Mouse (Mus musculus): ENCODE measurements around the gene Rapsn. TPM values are rescaled to one million over a fixed set of nuclear protein-coding genes. Genes with fewer than 3 reads are reported as not detected.

Gene Rapsn
- total RNA-seq, 1 experiment from 2014 or later = 0.47 TPM

DNA sequence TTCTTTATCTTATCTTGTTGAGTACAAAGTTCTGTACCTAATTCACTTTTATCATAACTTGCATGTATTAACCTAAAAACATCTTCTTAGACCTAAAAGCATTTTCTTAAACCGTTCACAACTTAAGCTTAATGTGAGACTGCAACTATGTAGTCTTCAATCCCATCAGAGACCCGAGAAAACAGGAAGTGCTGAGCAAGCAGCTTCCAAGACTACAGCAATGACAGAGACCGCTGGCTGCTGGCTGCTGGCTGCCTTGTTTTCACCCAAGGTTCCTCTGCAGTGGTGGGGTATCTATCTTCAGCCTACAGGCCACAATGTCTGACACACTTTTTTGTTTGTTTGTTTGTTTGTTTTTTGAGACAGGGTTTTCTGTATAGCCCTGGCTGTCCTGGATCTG is 16.5 kb downstream of the Rapsn start:
- ATAC-seq (ENCODE audit: extremely low read depth, insufficient number of reproducible peaks, low FRiP score, poor library complexity, severe bottlenecking) = no peak

DNA sequence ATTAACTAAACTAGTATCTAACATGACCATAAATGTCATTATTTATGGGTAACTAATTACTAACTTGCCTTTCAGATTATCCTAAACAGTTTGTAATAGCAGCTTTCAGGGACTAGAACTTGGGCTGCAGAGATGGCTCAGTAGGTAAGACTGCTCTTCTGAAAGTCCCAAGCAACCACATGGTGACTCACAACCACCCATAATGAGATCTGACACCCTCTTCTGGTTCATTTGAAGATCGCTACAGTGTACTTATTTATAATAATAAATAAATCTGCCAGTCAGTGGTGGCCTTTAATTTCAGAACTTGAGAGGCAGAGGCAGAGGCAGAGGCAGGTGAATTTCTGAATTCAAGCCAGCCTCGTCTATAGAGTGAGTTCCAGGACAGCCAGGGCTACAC is 17.3 kb downstream of the Rapsn start:
- ATAC-seq (ENCODE audit: extremely low read depth, insufficient number of reproducible peaks, low FRiP score, poor library complexity, severe bottlenecking) = no peak

DNA sequence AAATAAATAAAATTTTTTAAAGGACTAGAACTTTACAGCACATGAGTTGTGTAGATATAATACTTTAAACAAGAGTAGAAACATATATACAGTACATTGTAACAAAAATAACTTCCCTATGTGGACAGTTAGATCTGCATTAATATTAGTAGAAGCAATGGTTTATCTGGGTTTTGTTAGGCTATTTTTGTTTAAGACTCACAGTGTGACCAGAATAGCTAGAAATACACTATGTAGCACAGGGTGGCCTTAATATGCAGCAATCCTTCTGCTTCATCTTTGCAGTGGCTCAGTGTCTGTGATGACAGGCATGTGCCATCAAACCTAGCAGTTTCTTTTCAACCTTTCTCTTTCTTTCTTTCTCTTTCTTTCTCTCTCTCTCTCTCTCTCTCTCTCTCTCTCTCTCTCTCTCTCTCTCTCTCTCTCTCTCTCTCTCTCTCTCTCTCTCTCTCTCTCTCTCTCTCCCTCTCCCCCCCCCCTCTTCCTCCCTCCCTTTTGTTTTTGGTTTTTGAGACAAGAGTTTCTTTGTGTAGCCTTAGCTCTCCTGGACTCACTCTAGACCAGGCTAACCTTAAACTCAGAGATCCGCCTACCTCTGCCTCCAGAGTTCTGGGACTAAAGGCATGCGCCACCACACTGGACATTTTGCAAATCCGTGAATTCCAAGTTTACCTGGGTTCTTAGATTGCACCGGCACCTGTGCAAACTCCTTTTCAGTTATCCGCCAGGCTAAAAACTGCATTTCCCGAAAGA is 17.9 kb downstream of the Rapsn start:
- no peak for ATAC-seq (ENCODE audit: extremely low read depth, insufficient number of reproducible peaks, low FRiP score, poor library complexity, severe bottlenecking)

DNA sequence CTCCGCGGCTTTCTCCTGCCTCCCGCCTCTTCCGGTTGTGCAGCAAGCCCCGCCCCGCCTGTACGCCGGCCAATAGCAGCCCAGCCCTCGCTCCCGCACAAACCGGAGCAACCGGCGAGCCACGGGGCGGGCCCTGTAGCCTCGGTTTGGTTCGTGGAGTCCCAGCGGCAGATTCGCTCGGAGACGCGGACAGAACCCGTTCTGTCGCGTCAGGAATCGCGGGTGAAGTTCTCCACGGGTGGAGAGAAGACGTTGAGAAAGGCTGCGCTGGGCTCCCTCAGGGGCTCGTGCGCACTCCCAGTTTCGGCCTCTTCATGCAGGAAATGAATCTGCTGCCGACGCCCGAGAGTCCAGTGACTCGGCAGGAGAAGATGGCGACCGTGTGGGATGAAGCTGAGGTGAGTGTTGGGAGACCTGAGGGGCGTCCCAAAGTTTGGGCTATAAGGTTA is 18.5 kb downstream of the Rapsn start, which contains the start of gene Psmc3:
TSS of gene Psmc3 (plus strand) at position 76 of the 449 bp plus-strand sequence.
- ATAC-seq (ENCODE audit: extremely low read depth, insufficient number of reproducible peaks, low FRiP score, poor library complexity, severe bottlenecking) = peak; percentile 95

DNA sequence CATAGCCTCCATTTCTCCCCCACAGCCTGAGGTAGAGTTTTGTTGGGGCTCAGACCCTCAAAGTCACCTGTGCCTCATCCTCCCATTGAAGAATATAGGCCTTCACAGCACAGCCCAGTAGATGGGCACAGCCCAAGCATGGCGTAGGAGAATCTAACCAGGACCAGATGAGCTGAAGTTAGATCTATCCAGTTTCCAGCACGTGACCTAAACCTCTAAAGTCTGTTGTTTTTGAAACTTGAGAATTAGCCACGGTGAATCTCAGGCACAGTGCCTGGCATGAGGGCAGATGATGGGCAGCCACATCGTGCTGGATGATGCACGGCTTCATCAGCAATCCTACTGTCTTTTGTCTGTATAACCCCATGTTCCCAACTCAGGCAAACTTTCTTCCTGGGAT is 23.0 kb downstream of the Rapsn start:
- ATAC-seq (ENCODE audit: extremely low read depth, insufficient number of reproducible peaks, low FRiP score, poor library complexity, severe bottlenecking) = no peak

DNA sequence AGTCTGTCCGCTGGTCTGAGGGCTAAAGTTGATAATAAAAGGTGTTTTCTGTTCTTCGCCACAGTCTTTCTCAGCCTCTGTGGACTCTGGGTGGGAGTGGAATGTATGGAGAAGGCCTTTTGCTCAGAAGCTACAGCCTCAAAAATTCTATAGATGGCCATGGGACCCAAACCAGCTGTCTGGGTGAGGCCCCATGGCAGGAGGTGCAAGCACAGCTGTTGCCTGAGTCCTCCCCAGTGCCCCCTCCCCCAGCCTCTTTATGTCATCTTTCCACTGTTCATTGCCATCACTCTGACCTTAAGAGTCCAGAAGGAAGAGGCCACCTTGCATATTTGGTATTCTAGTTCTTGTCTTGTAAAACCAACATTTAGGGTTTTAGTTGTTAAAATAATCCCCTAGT is 24.0 kb downstream of the Rapsn start:
- no peak for ATAC-seq (ENCODE audit: extremely low read depth, insufficient number of reproducible peaks, low FRiP score, poor library complexity, severe bottlenecking)

DNA sequence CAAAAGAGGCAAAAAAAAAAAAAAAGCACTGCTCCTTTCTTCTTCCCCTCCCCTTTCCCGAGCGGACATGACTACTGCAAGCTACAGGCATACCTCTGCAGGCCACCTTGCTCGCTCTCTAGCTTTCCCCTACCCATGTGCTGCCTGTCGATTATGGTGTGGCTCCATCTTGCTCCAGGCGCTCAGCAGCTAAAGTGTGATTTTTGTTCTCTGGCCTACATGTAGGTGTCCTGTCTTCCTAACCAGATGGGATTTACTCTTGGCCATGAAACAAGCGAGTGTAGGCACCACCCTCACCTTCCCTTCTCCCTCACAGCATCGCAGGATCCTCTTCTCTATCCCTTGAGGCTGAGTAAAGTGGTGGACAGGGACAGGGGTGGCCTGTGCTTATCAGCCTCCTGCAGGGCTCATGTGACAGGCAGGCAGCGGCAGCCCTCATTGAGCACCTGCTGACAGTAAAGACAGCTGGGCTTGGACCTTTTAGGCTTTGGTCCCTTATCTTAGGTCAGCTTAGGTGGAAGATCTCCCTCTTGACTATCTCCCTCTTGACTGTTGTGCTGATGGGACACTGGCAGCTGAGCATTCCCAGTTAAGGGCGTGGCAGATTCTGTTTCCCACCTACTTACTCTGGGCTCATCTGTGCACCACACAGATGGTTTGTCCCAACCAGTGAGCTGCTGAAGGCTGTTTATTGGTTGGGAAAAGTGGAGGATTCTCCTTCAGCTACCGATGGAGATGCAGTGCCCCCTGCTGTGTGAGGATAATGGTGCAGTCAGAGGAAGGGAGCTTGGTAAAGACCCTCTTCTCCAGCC is 25.3 kb downstream of the Rapsn start:
- ATAC-seq (ENCODE audit: extremely low read depth, insufficient number of reproducible peaks, low FRiP score, poor library complexity, severe bottlenecking) = no peak

DNA sequence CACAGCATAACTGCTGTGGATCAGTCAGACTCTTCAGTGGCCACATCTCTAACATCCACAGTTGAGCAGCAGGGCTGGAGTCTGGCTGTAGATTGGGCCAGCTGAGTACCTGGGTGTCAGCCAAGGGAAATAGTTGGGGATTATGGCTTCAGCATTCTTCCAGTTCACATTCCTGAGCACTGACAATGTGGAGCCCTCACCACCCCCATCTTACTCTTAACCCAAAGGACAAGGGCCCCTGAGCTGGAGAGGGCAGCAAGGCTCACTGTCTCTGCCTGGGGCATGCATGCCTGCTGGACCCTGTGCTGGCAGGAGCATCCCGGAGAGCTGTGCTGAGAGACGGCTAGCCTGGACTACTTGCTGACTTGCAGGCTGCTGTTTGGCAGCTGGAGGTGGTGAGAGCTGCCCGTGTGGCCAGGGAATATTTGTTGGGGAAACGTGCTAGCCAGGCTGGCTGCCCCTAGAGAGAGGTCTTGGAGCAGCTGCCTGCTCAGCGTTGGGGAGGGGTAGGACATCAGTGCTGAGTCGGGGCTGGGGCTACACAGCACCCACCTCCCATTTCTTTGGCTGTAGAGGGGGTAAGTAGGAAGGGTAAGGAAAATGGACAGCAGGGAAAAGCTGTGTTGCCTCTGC is 26.5 kb downstream of the Rapsn start:
- no peak for ATAC-seq (ENCODE audit: extremely low read depth, insufficient number of reproducible peaks, low FRiP score, poor library complexity, severe bottlenecking)

DNA sequence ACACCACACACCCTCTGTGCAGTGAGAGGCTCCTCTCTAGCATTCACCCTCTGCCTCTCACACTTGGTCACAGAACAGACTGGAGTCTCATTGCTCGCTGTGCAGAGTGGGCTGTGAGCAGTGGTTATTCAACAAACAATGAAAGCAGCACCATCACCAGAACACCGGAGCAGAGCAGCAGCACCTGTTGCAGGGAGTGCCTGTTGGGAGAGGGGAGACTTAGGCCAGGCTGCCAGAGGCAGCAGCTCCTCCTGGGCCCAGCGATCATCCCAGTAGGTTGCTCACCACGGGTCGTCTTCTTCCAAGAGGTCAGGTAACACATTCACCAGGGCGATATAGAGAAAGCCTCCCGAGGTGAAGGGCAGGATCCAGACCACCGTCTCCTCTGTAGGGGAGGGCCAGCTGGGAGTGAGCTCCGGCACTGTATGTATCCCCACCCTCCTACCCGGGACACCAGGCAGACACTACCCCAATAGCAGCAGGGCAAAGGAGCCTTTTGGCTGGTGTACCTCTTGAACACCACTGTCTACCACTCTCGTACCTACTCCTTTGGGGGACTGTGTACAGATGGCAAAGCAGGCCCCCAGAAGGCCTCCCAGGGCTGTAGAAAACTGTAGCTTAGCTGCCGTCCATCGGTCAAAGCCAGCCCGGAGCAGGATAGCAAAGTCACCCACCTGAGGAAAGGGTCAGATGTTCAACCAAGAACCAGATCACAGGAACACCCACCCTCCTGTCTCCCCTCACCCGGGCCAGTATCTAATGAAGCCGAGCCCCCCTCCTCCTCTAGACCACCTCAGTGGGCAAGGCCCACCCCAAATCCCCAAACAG is 27.6 kb downstream of the Rapsn start:
- no peak for ATAC-seq (ENCODE audit: extremely low read depth, insufficient number of reproducible peaks, low FRiP score, poor library complexity, severe bottlenecking)

DNA sequence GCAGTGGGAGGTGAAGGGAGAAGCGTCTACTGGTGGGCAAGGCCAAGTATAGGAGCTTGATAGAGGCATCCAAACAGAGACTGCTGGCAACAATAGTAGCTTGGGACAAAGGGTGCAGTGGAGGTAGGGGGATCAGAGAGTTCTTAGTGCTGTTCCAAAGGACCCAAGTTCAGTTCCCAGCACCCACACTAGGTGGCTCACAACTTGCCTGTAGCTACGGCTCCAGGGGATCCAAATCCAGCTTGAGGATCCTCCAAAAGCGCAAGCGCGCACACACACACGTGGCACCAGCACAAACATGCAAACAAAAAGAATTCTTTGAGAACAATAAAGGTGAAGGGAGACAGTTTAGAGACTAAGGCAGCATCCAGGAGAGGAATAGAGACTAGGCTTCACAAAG is 28.8 kb downstream of the Rapsn start:
- no peak for ATAC-seq (ENCODE audit: extremely low read depth, insufficient number of reproducible peaks, low FRiP score, poor library complexity, severe bottlenecking)

DNA sequence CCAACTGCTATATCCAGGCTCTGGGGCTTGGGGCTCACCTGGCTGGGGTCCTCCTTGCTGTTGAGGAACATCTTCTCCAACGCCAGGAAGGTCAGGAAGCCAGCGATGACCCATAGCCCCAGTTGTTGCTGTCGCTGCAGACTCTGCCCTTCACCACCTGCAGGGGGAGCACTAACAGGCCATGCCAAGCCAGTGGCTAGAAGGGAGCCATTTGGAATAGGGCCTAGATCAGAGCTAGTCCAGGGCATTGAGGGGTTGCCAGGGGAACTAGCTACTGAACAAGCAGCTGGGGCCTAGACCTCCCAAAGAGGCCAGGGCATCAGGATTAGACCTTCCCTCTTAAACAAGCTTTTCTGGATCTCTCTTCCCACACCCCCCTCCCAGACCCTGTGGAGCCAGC is 30.1 kb downstream of the Rapsn start:
- peak; percentile 24; the same call in 1 of the 2 replicates for ATAC-seq (ENCODE audit: extremely low read depth, insufficient number of reproducible peaks, low FRiP score, poor library complexity, severe bottlenecking)

DNA sequence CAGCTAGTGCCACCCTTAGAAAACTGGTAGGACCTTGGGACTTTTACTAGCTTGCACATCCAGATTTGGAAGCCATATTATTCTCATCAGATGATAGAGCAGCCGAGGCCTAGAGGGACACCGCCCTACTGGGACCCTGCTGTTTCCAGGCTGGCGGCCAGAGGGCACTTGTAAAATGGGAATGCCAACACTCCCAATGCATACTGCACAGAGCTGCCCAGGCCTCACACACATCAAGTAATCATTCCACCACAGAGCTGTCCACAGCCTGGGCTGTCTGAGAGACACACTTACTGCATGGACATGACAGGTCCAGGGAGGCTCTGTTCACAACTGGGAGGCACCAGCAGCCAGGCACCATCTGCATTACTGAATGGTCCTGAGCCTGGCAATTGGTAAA is 31.0 kb downstream of the Rapsn start:
- ATAC-seq (ENCODE audit: extremely low read depth, insufficient number of reproducible peaks, low FRiP score, poor library complexity, severe bottlenecking) = no peak

DNA sequence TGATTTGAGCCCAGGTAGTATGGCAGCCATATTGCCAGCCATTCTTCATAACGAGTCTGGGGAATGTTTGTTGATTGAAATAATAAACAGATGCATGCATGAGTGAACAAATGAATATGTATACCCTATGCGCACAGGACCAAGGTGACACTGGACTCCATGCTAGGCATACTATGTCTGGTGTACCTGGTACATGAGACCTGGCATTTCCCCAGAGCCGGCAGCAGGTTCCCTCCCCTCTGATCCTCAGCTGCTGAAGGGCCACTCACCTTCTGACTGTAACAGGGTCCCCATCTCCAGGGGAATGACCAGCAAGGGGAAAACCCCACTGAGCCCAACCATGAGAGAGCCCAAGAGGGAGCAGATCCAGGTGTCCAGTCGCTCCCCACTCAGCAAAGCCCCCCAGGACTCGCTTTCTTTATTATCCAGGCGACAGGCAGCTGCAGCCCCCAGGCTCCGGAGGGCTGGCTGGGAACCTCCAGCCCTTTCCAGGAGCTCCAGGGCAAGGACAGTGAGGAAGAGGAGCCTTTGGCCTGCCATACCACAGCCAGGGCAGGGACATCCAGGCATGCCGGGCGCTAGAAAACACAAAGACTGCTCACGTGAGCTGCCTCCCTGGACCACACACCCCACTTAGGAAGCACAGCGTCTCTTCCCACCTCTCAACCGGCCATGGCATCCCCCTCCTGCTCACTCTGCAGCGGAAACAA is 32.9 kb downstream of the Rapsn start:
- no peak for ATAC-seq (ENCODE audit: extremely low read depth, insufficient number of reproducible peaks, low FRiP score, poor library complexity, severe bottlenecking)

DNA sequence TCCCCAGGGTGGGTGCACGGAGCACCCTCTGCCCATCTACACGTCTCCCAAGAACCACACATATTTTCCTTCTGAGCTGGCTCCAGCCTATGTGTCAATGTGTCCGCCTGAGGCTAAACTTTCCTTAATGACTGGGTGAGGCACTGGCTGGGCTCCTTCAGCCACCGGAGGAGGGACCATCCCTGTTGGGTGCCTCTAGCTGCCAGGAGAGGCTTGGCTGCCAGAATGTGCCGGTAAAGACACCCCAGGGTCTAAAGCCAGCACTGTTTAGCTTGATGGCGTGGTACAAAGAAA is 33.4 kb downstream of the Rapsn start:
- no peak for ATAC-seq (ENCODE audit: extremely low read depth, insufficient number of reproducible peaks, low FRiP score, poor library complexity, severe bottlenecking)

DNA sequence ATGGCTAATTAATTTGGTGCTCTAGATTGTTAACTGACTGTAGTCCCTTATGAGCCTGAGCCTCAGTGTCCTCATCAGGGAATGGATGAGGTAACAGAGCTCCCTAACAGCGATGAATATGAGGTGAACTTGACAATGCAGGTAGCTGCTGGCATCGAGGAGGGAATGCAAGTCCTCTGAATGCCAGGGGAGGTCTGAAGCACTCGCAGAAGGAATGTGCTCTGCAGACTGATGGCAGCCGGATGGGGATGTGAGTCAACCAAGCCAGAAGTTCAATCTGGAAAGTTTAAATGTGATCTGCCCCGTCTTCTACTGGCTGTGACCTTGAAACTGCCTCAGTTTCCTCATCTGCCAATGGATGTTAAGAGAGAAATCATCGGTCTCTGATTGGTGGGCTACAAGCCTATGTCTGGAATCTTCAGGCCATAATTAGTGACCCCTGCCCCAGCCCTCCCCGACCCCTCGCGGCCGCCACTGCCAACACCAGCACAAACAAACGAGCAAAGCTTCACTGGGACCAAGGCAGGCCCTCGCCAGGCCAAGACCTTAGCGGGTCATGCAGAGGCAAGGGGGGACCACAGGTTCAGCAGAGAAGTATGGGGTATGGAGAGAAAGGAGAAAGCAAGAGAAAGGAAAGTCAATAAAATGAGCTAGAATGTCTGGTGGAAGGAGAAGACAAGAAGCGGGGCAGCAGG is 34.0 kb downstream of the Rapsn start:
- ATAC-seq (ENCODE audit: extremely low read depth, insufficient number of reproducible peaks, low FRiP score, poor library complexity, severe bottlenecking) = no peak

DNA sequence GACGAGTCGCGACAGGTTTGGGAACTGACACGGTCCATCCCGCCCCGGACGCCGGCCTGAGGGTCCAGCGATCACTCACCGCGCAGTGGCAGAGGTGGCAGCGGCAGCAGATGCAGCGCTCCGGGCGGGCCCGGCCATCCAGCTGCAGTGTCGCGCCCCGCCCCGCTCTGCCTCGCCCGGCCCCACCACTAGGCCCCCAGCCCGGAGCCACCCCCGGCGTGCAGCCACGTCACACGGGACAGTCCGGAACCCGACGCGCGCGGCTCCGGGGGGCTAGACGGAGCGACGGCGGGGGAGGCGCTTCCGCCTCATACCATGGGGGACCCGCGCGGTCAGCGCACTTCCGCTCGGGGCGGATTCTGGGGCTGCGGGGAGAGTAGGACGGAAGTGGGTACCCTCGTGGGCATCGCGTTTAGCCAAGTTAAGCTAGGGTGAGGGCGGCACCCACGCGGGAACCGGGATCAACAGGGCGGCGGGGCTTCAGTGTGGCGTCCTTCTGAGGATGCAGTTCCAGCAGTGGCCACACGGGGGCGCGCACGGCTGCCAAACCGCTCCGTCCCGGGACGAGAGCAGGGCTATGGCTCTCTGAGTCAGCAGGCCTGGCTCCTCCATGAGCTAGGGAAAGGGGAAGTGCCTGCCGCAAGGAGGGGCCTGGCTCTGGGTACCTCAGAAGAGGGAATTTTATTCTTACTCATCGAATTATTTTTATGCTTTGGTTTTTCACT is 34.8 kb downstream of the Rapsn start, which contains the start of gene Slc39a13:
TSS of gene Slc39a13 (minus strand) at position 342 of the 725 bp plus-strand sequence.
- peak; percentile 82 for ATAC-seq (ENCODE audit: extremely low read depth, insufficient number of reproducible peaks, low FRiP score, poor library complexity, severe bottlenecking)

DNA sequence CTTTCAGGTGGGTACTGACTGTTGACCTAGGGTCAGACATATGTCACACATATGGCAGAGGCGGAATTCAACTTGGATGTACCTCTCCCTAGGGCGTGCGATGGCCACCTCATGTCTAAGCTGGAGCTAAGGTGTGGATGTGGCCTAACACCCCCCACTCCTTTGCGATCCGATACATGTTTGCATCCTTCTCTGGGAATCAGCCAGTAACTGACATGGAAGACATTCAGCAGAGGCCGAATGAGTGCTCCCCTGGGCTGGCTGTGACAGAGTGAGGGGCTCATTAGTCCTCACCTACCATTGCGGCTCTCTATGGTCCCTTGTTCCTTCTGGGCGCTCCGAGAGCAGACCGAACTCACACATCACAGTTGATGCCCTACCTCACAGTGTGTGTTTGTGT is 35.6 kb downstream of the Rapsn start:
- ATAC-seq (ENCODE audit: extremely low read depth, insufficient number of reproducible peaks, low FRiP score, poor library complexity, severe bottlenecking) = no peak

All from neutrophil, adult 5-6 weeks (primary cell).